Mouse (Mus musculus) lung, embryonic 15.5 days (tissue): ENCODE measurements around the gene Polr2h. TPM values are rescaled to one million over a fixed set of nuclear protein-coding genes. Genes with fewer than 3 reads are reported as not detected.
A peak's percentile ranks its signal among the peaks of the same experiment; 100 is the strongest.

Experiments used
- ATAC-seq: fragments of 200-750 bp; cut with Nextera tagmentation; 2 replicates; pipeline ENCODE4 v1.8.0; 2017; ENCODE audit warnings: moderate number of reproducible peaks, borderline replicate concordance; ENCODE audit not compliant: low FRiP score, low TSS enrichment; ENCODE audit errors: extremely low read depth
- H3K27ac ChIP-seq: fragments of 300-500 bp; sonication (generic); 2 replicates; pipeline ENCODE4 v1.5.1; 2015; ENCODE audit warnings: moderate library complexity, mild to moderate bottlenecking, inconsistent platforms
- H3K27me3 ChIP-seq: fragments of 300-500 bp; sonication (generic); 2 replicates; pipeline ENCODE4 v1.6.1; 2015; ENCODE audit warnings: inconsistent platforms
- H3K36me3 ChIP-seq: fragments of 300-500 bp; sonication (generic); 2 replicates; pipeline ENCODE4 v1.6.1; 2015; ENCODE audit warnings: inconsistent platforms
- H3K4me1 ChIP-seq: fragments of 300-500 bp; sonication (generic); 2 replicates; pipeline ENCODE4 v1.6.1; 2015; ENCODE audit warnings: inconsistent platforms
- H3K4me2 ChIP-seq: fragments of 300-500 bp; sonication (generic); 2 replicates; pipeline ENCODE4 v1.6.1; 2015; ENCODE audit warnings: inconsistent platforms, mild to moderate bottlenecking, moderate library complexity
- H3K4me3 ChIP-seq: fragments of 300-500 bp; sonication (generic); 2 replicates; pipeline ENCODE4 v1.5.1; 2015; ENCODE audit warnings: mild to moderate bottlenecking, inconsistent platforms
- H3K9ac ChIP-seq: fragments of 300-500 bp; sonication (generic); 2 replicates; pipeline ENCODE4 v1.6.1; 2015; ENCODE audit warnings: inconsistent platforms
- H3K9me3 ChIP-seq: fragments of 300-500 bp; sonication (generic); 2 replicates; pipeline ENCODE4 v1.6.1; 2016; ENCODE audit warnings: inconsistent platforms
- WGBS: fragments of 180-500 bp; shearing (Covaris S2); methylation state at CpG from one replicate; pipeline ENCODE4 v1.1.7; 2015; 5-methylcytosine and 5-hydroxymethylcytosine counted together
- polyA plus RNA-seq: library from polyadenylated mRNA; unstranded; fragments of >200 nt; fragmentation: Nextera tagmentation; extraction: Ambion mirVana; gene quantifications from 2 replicates; pipeline ENCODE4 v1.2.1, GENCODE M21; 2015

The Polr2h gene
- polyA plus RNA-seq, 1 experiment from 2014 or later = 86.6 TPM

- no peaks in the 10 kb centered on the region for H3K27me3 ChIP-seq
- 51% methylated on average over 2 of the region's 2 CpGs for WGBS
- no peak overlapping the region for H3K27ac ChIP-seq
Observed at GRCm38 (mm10) chr16:20715161-20715560, 2.3 kb upstream of the Polr2h start.

GRCm38 (mm10) chr16:20715566-20715965, 1.9 kb upstream of the Polr2h start:
- Histone ChIP-seq H3K36me3 (0 out of 2 replicates have a peak, but pooled peaks cover 6% of the 10 kb centered on the region), H3K9me3 (no peaks in the 10 kb centered on the region), H3K4me2 (peak overlapping the region; percentile 91), H3K27ac (peak overlapping the region; percentile 97), H3K4me1 (peaks cover 30% of the 10 kb centered on the region), H3K4me3 (peak overlapping the region; percentile 68), H3K9ac (peak overlapping the region; percentile 67), H3K27me3 (no peaks in the 10 kb centered on the region)
- no peak for ATAC-seq
- WGBS = 3% methylated on average over 12 of the region's 12 CpGs

More at GRCm38 (mm10) chr16:20715161-20715560, 2.3 kb upstream of the Polr2h start:
- Histone ChIP-seq H3K9me3 (no peaks in the 10 kb centered on the region), H3K4me2 (peak overlapping the region; percentile 91), H3K9ac (0 out of 2 replicates have a peak overlapping the region, but pooled peaks have one; percentile 67), H3K4me3 (peak overlapping the region; percentile 68), H3K4me1 (peaks cover 30% of the 10 kb centered on the region), H3K36me3 (0 out of 2 replicates have a peak, but pooled peaks cover 9% of the 10 kb centered on the region)
- ATAC-seq = no peak

- H3K27ac ChIP-seq = peak overlapping the region; percentile 97
- H3K36me3 ChIP-seq = 0 out of 2 replicates have a peak, but pooled peaks cover 6% of the 10 kb centered on the region
- WGBS = under 1% methylated on average over 65 of the region's 68 CpGs
- ATAC-seq = peak; percentile 84
- H3K4me3 ChIP-seq = peak overlapping the region; percentile 68
- H3K4me1 ChIP-seq = peaks cover 30% of the 10 kb centered on the region
- peak overlapping the region; percentile 67 for H3K9ac ChIP-seq
- peak overlapping the region; percentile 91 for H3K4me2 ChIP-seq
- no peaks in the 10 kb centered on the region for H3K27me3 ChIP-seq
- no peaks in the 10 kb centered on the region for H3K9me3 ChIP-seq
Observed at GRCm38 (mm10) chr16:20715976-20716840, 1.3 kb upstream of the Polr2h start.

- WGBS = 0% methylated on average over 7 of the region's 8 CpGs
- Histone ChIP-seq H3K9ac (peak overlapping the region; percentile 67), H3K27ac (peak overlapping the region; percentile 97), H3K9me3 (no peaks in the 10 kb centered on the region), H3K4me1 (peaks cover 30% of the 10 kb centered on the region), H3K27me3 (no peaks in the 10 kb centered on the region), H3K4me3 (peak overlapping the region; percentile 68), H3K36me3 (peaks cover 11% of the 10 kb centered on the region; the same call in 1 of the 2 replicates), H3K4me2 (peak overlapping the region; percentile 91)
- ATAC-seq = no peak; the same call in 1 of the 2 replicates
Observed at GRCm38 (mm10) chr16:20716841-20717180, 654 bp upstream of the Polr2h start.

GRCm38 (mm10) chr16:20717978-20718670, 659 bp downstream of the Polr2h start:
- peak overlapping the region; percentile 97 for H3K27ac ChIP-seq
- ATAC-seq = peak; percentile 24
- H3K4me2 ChIP-seq = peak overlapping the region; percentile 91
- peak overlapping the region; percentile 68 for H3K4me3 ChIP-seq
- H3K4me1 ChIP-seq = peaks cover 30% of the 10 kb centered on the region
- H3K36me3 ChIP-seq = peaks cover 18% of the 10 kb centered on the region; the same call in 1 of the 2 replicates
- peak overlapping the region; percentile 67 for H3K9ac ChIP-seq
- H3K27me3 ChIP-seq = no peaks in the 10 kb centered on the region
- WGBS = under 1% methylated on average over 18 of the region's 18 CpGs
- no peaks in the 10 kb centered on the region for H3K9me3 ChIP-seq

- no peak for ATAC-seq
- H3K27me3 ChIP-seq = no peaks in the 10 kb centered on the region
- 76% methylated on average over 10 of the region's 10 CpGs for WGBS
- H3K36me3 ChIP-seq = peaks cover 18% of the 10 kb centered on the region; the same call in 1 of the 2 replicates
- no peak overlapping the region for H3K27ac ChIP-seq
- H3K9ac ChIP-seq = no peak overlapping the region
- no peak overlapping the region for H3K4me2 ChIP-seq
- peaks cover 20% of the 10 kb centered on the region for H3K4me1 ChIP-seq
- no peak overlapping the region for H3K4me3 ChIP-seq
- no peaks in the 10 kb centered on the region for H3K9me3 ChIP-seq
Observed at GRCm38 (mm10) chr16:20721808-20722207, 4.3 kb downstream of the Polr2h start.

GRCm38 (mm10) chr16:20722736-20723135, 5.3 kb downstream of the Polr2h start:
- H3K27ac ChIP-seq = no peak overlapping the region
- no peak overlapping the region for H3K4me3 ChIP-seq
- H3K9ac ChIP-seq = no peak overlapping the region
- ATAC-seq = no peak
- peaks cover 18% of the 10 kb centered on the region; the same call in 1 of the 2 replicates for H3K36me3 ChIP-seq
- H3K4me1 ChIP-seq = peaks cover 15% of the 10 kb centered on the region
- no peaks in the 10 kb centered on the region for H3K9me3 ChIP-seq
- 46% methylated on average over 4 of the region's 4 CpGs for WGBS
- no peak overlapping the region for H3K4me2 ChIP-seq
- no peaks in the 10 kb centered on the region for H3K27me3 ChIP-seq

GRCm38 (mm10) chr16:20723247-20723646, 5.8 kb downstream of the Polr2h start:
- Histone ChIP-seq H3K4me1 (peaks cover 15% of the 10 kb centered on the region), H3K27me3 (no peaks in the 10 kb centered on the region), H3K36me3 (peaks cover 18% of the 10 kb centered on the region; the same call in 1 of the 2 replicates), H3K27ac (no peak overlapping the region), H3K4me3 (no peak overlapping the region), H3K9ac (no peak overlapping the region), H3K9me3 (no peaks in the 10 kb centered on the region), H3K4me2 (no peak overlapping the region)
- WGBS = 31% methylated on average over 4 of the region's 4 CpGs
- no peak for ATAC-seq

GRCm38 (mm10) chr16:20724338-20724748, 6.9 kb downstream of the Polr2h start:
- no peak overlapping the region for H3K4me2 ChIP-seq
- H3K27ac ChIP-seq = no peak overlapping the region
- no peak overlapping the region for H3K4me3 ChIP-seq
- H3K4me1 ChIP-seq = peaks cover 9% of the 10 kb centered on the region; the same call in 1 of the 2 replicates
- no peak overlapping the region for H3K9ac ChIP-seq
- H3K27me3 ChIP-seq = no peaks in the 10 kb centered on the region
- no peaks in the 10 kb centered on the region for H3K9me3 ChIP-seq
- H3K36me3 ChIP-seq = peaks cover 18% of the 10 kb centered on the region; the same call in 1 of the 2 replicates
- ATAC-seq = peak; percentile 75; the same call in 1 of the 2 replicates
- 19% methylated on average over 5 of the region's 5 CpGs for WGBS

GRCm38 (mm10) chr16:20725321-20725720, 7.9 kb downstream of the Polr2h start:
- Histone ChIP-seq H3K27ac (no peak overlapping the region), H3K36me3 (peaks cover 12% of the 10 kb centered on the region; the same call in 1 of the 2 replicates), H3K4me1 (peaks cover 9% of the 10 kb centered on the region; the same call in 1 of the 2 replicates), H3K4me2 (no peak overlapping the region), H3K27me3 (no peaks in the 10 kb centered on the region), H3K9ac (no peak overlapping the region), H3K9me3 (no peaks in the 10 kb centered on the region), H3K4me3 (no peak overlapping the region)
- WGBS = 77% methylated on average over 7 of the region's 7 CpGs
- no peak for ATAC-seq

GRCm38 (mm10) chr16:20725750-20726149, 8.3 kb downstream of the Polr2h start:
- no peak overlapping the region for H3K27ac ChIP-seq
- 79% methylated on average over 4 of the region's 4 CpGs for WGBS
- no peak overlapping the region for H3K4me2 ChIP-seq
- peaks cover 9% of the 10 kb centered on the region; the same call in 1 of the 2 replicates for H3K4me1 ChIP-seq
- H3K9me3 ChIP-seq = no peaks in the 10 kb centered on the region
- H3K36me3 ChIP-seq = peaks cover 12% of the 10 kb centered on the region; the same call in 1 of the 2 replicates
- no peak for ATAC-seq
- no peaks in the 10 kb centered on the region for H3K27me3 ChIP-seq
- no peak overlapping the region for H3K9ac ChIP-seq
- no peak overlapping the region for H3K4me3 ChIP-seq
